Mouse (Mus musculus) lung, postnatal 0 days (tissue): ENCODE results near the gene Il15. TPM values are rescaled to one million over a fixed set of nuclear protein-coding genes. Genes with fewer than 3 reads are reported as not detected.

ENCODE experiments used
- ATAC-seq: fragments of 200-750 bp; cut with Nextera tagmentation; 2 replicates; pipeline ENCODE4 v1.8.0; 2017; ENCODE audit warnings: moderate library complexity
- DNase-seq: peaks from one replicate; pipeline ENCODE4 v3.0.0-alpha.2; 2016; ENCODE audit warnings: low spot score
- H3K27ac ChIP-seq: fragments of 300-500 bp; sonication (generic); 2 replicates; pipeline ENCODE4 v1.5.1; 2014; ENCODE audit warnings: antibody characterized with exemption, mild to moderate bottlenecking, low read length, mixed read lengths
- H3K27me3 ChIP-seq: fragments of 300-500 bp; sonication (generic); replicated peaks from 2 replicates; pipeline ENCODE4 v1.6.1; 2014; ENCODE audit warnings: low read length, mixed read lengths; ENCODE audit not compliant: insufficient read depth
- H3K36me3 ChIP-seq: fragments of 300-500 bp; sonication (generic); 2 replicates; pipeline ENCODE4 v1.6.1; 2014; ENCODE audit warnings: low read length, mixed read lengths; ENCODE audit not compliant: insufficient read depth
- H3K4me1 ChIP-seq: fragments of 300-500 bp; sonication (generic); 2 replicates; pipeline ENCODE4 v1.6.1; 2014; ENCODE audit warnings: antibody characterized with exemption, low read depth, low read length, mixed read lengths; ENCODE audit not compliant: insufficient read depth
- H3K4me2 ChIP-seq: fragments of 300-500 bp; sonication (generic); replicated peaks from 2 replicates; pipeline ENCODE4 v1.6.1; 2014; ENCODE audit warnings: low read depth, mild to moderate bottlenecking, low read length, moderate library complexity, mixed read lengths
- H3K4me3 ChIP-seq: fragments of 300-500 bp; sonication (generic); 2 replicates; pipeline ENCODE4 v1.5.1; 2014; ENCODE audit warnings: low read depth, low read length
- H3K9ac ChIP-seq: fragments of 300-500 bp; sonication (generic); replicated peaks from 2 replicates; pipeline ENCODE4 v1.6.1; 2014; ENCODE audit warnings: low read depth, mild to moderate bottlenecking
- H3K9me3 ChIP-seq: fragments of 300-500 bp; sonication (generic); 2 replicates; pipeline ENCODE4 v1.6.1; 2016; ENCODE audit warnings: low read length, mixed read lengths
- CTCF ChIP-seq: IDR thresholded peaks from 2 replicates; pipeline ENCODE4 v1.5.1; 2016; ENCODE audit warnings: antibody characterized with exemption, mild to moderate bottlenecking
- EP300 ChIP-seq: IDR thresholded peaks from 2 replicates; pipeline ENCODE4 v1.6.1; 2016; ENCODE audit warnings: antibody characterized with exemption, mild to moderate bottlenecking, control low read depth
- WGBS: fragments of 180-500 bp; shearing (Covaris S2); extraction: QIAGEN DNeasy Blood & Tissue Kit; methylation state at CpG from one replicate; pipeline ENCODE4 v1.1.7; 2014; 5-methylcytosine and 5-hydroxymethylcytosine counted together
- polyA plus RNA-seq: library from polyadenylated mRNA; unstranded; fragments of >200 nt; fragmentation: Nextera tagmentation; extraction: Ambion mirVana; gene quantifications from 2 replicates; pipeline ENCODE4 v1.2.1, GENCODE M21; 2015

The Il15 gene
- polyA plus RNA-seq, 1 experiment from 2014 or later: 12.4 TPM

- DNase-seq: no peak
- Histone ChIP-seq H3K36me3 (no peaks in the 10 kb centered on the region), H3K9me3 (no peaks in the 10 kb centered on the region), H3K27me3 (no peaks in the 10 kb centered on the region), H3K4me3 (no peak overlapping the region), H3K9ac (no peak overlapping the region), H3K4me1 (no peaks in the 10 kb centered on the region), H3K27ac (no peak overlapping the region), H3K4me2 (no peak overlapping the region)
- no peak for ATAC-seq
- no peak for TF ChIP-seq EP300
- no peak for TF ChIP-seq CTCF
- 32% methylated on average over 1 of the region's 1 CpGs for WGBS
These were observed 96.6 kb downstream of the Il15 start for GRCm38 (mm10) chr8:82306424-82306823.

- DNase-seq: no peak
- Histone ChIP-seq H3K4me2 (no peak overlapping the region), H3K9me3 (no peaks in the 10 kb centered on the region), H3K4me3 (no peak overlapping the region), H3K4me1 (no peaks in the 10 kb centered on the region), H3K9ac (no peak overlapping the region), H3K27ac (no peak overlapping the region), H3K27me3 (no peaks in the 10 kb centered on the region), H3K36me3 (no peaks in the 10 kb centered on the region)
- TF ChIP-seq CTCF (no peak), EP300 (no peak)
- no peak for ATAC-seq
- 74% methylated on average over 2 of the region's 2 CpGs for WGBS
These were observed 106.8 kb downstream of the Il15 start for GRCm38 (mm10) chr8:82296256-82296655.

GRCm38 (mm10) chr8:82291659-82292058, 111.4 kb downstream of the Il15 start:
- H3K9ac ChIP-seq: no peak overlapping the region
- TF ChIP-seq CTCF (no peak), EP300 (no peak)
- no peak for ATAC-seq
- 88% methylated on average over 5 of the region's 5 CpGs for WGBS
- H3K4me1 ChIP-seq: no peaks in the 10 kb centered on the region
- no peaks in the 10 kb centered on the region for H3K27me3 ChIP-seq
- H3K4me2 ChIP-seq: no peak overlapping the region
- no peaks in the 10 kb centered on the region for H3K9me3 ChIP-seq
- DNase-seq: no peak
- no peaks in the 10 kb centered on the region for H3K36me3 ChIP-seq
- no peak overlapping the region for H3K27ac ChIP-seq
- H3K4me3 ChIP-seq: no peak overlapping the region

- no peaks in the 10 kb centered on the region for H3K9me3 ChIP-seq
- no peak for TF ChIP-seq CTCF
- no peak for TF ChIP-seq EP300
- no peaks in the 10 kb centered on the region for H3K4me1 ChIP-seq
- no peak overlapping the region for H3K9ac ChIP-seq
- no peaks in the 10 kb centered on the region for H3K27me3 ChIP-seq
- H3K4me3 ChIP-seq: no peak overlapping the region
- ATAC-seq: no peak
- 86% methylated on average over 3 of the region's 3 CpGs for WGBS
- no peak for DNase-seq
- no peaks in the 10 kb centered on the region for H3K36me3 ChIP-seq
- H3K4me2 ChIP-seq: no peak overlapping the region
- H3K27ac ChIP-seq: no peak overlapping the region
These were observed 117.2 kb downstream of the Il15 start for GRCm38 (mm10) chr8:82285866-82286265.

GRCm38 (mm10) chr8:82281995-82282394, 121.0 kb downstream of the Il15 start:
- no peak overlapping the region for H3K9ac ChIP-seq
- H3K4me2 ChIP-seq: no peak overlapping the region
- H3K36me3 ChIP-seq: no peaks in the 10 kb centered on the region
- no peak overlapping the region for H3K4me3 ChIP-seq
- TF ChIP-seq CTCF (no peak), EP300 (no peak)
- 73% methylated on average over 5 of the region's 5 CpGs for WGBS
- ATAC-seq: no peak
- DNase-seq: no peak
- H3K9me3 ChIP-seq: no peaks in the 10 kb centered on the region
- no peaks in the 10 kb centered on the region for H3K27me3 ChIP-seq
- H3K4me1 ChIP-seq: no peaks in the 10 kb centered on the region
- H3K27ac ChIP-seq: no peak overlapping the region
